Mouse (Mus musculus): ENCODE measurements around the gene Phgdh.

The Phgdh gene

DNA sequence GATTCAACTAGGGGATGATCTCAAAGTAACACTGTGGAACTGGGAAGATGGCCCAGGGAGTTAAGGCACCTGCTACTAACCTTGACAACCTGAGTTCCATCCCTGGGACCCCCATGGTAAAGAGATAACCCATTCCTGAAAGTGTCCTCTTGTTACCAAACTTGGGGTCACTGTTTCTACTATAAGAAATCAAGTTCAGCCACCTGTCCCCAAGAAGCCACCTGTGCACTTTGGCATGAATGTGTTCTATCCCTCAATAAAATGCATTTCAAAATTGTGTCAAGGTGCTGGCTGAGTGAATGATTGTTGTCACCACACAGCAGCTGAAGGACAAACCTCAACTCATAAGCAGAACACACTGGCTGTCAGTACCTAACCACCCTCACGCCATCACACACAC, 29.3 kb downstream of the Phgdh start:
- in situ Hi-C loops (cut with MboI; ENCODE audit: unreplicated experiment in 2 of 2) = loop anchor here (5.0 to 10.0 kb wide), 3 partner anchors 83 to 636 kb away; partner anchors contain the start of gene Gm17651 (in 1 of the 2)

- in situ Hi-C loops (cut with MboI; ENCODE audit: unreplicated experiment in 2 of 2) = no loop called here
Observed at GRCm38 (mm10) chr3:98308606-98309005, 31.2 kb downstream of the Phgdh start.

- in situ Hi-C loops (cut with MboI; ENCODE audit: unreplicated experiment in 2 of 2) = no loop called here
Observed at GRCm38 (mm10) chr3:98301761-98302160, 38.0 kb downstream of the Phgdh start.

DNA sequence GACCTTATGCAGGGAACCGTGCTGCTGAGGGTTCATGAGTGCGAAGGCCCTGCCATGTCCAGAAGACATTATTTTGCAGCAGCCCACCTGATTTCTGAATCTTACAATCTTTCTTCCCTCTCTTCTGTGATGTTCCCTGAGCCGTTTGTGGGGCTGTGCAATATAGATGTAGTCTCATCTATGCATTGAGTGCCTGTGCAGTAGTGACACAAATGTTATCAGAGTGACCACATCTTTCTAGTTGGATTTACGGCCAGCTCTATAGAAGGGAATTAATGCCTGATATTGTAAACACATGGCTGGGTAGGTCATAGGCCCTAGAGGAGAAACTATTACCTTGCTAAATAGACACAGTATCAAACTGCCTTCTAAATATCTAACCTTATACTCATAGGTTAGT, 39.5 kb downstream of the Phgdh start:
- in situ Hi-C loops (cut with MboI; ENCODE audit: unreplicated experiment in 2 of 2) = no loop called here

- in situ Hi-C loops (cut with MboI; ENCODE audit: unreplicated experiment in 2 of 2) = no loop called here
Observed at GRCm38 (mm10) chr3:98299391-98300100, 40.2 kb downstream of the Phgdh start.

DNA sequence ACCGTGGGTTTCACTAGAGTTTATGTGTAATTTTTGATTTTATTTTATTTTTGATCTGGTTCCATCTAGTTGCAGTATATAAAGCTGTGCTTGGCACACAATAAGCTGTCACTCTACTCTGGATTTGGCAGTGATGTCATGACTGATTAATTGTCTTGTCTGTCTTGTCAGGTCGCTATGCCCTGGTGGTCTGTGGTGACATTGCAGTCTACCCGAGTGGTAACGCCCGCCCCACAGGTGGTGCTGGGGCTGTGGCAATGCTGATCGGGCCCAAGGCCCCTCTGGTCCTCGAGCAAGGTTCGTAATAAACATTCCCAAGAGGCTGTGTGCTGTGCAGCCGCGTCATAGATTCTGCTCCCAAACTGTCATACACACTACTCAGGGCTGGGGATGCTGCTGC, 43.8 kb downstream of the Phgdh start:
- in situ Hi-C loops (cut with MboI; ENCODE audit: unreplicated experiment in 2 of 2) = no loop called here

GRCm38 (mm10) chr3:98291044-98291443, 48.7 kb downstream of the Phgdh start:
- in situ Hi-C loops (cut with MboI; ENCODE audit: unreplicated experiment in 2 of 2) = no loop called here

- in situ Hi-C loops (cut with MboI; ENCODE audit: unreplicated experiment in 2 of 2) = no loop called here
Observed at GRCm38 (mm10) chr3:98283205-98283604, 56.6 kb downstream of the Phgdh start.

- in situ Hi-C loops (cut with MboI; ENCODE audit: unreplicated experiment in 2 of 2) = no loop called here
Observed at GRCm38 (mm10) chr3:98282422-98282821, 57.4 kb downstream of the Phgdh start.

DNA sequence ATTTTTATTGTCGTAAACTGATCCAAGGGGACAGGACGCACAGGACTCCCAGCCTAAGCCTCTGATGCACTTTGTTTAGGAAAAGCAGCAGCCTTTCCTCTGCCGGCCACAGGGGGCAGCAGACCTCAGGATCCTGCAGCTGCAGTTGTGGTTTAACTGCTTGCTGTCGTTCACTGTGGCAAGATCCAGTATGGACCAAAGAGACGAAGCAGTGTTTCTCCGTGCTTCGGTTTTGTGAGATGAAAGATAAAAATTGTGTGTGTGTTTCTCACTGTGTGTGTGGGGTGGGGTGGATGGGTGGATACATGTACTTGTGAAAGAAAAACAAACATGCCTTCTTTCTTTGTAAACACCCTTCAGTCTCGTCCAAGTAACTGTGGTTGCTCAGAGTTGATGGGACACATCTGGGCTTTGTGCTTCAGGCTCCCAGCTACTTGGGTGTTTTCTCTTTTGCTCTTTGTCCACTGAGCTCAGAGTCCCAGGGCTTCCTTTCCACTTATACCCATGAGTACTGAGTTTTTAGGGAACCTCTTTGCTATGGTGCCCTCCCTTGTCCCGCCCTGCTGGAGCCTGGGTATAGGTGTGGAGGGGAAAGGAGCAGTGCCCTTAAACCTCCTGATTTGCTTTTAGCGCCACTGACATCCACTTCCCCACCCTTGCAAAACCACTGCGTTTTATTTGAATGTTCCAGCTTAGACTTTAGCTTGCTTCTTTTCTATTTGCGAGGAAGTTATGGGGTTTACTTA, 58.7 kb downstream of the Phgdh start:
- in situ Hi-C loops (cut with MboI; ENCODE audit: unreplicated experiment in 2 of 2) = no loop called here

- in situ Hi-C loops (cut with MboI; ENCODE audit: unreplicated experiment in 2 of 2) = no loop called here
Observed at GRCm38 (mm10) chr3:98280204-98280932, 59.4 kb downstream of the Phgdh start, which contains the start of gene Hmgcs2. Gene Hmgcs2, plus strand, starts transcription at chr3:98280435.

GRCm38 (mm10) chr3:98279682-98280081, 60.1 kb downstream of the Phgdh start:
- in situ Hi-C loops (cut with MboI; ENCODE audit: unreplicated experiment in 2 of 2) = no loop called here

- in situ Hi-C loops (cut with MboI; ENCODE audit: unreplicated experiment in 2 of 2) = no loop called here
Observed at GRCm38 (mm10) chr3:98273623-98274398, 66.0 kb downstream of the Phgdh start.

GRCm38 (mm10) chr3:98267249-98267651, 72.5 kb downstream of the Phgdh start:
- in situ Hi-C loops (cut with MboI; ENCODE audit: unreplicated experiment in 2 of 2) = no loop called here

Data from v-Abl transformed pro-B cells (cell line).